Mouse (Mus musculus): ENCODE measurements around the gene Slit3.

GRCm38 (mm10) chr11:35320518-35320917 is 199.5 kb downstream of the Slit3 start:
- TF ChIP-seq CTCF (IDR thresholded peaks at IDR 0.05; ENCODE audit: low read depth) (no peak), EP300 (IDR thresholded peaks at IDR 0.05; ENCODE audit: low read depth) (no peak)
